Comparison of ENCODE assay signal across 10 mouse cellular contexts in the genomic region with DNA sequence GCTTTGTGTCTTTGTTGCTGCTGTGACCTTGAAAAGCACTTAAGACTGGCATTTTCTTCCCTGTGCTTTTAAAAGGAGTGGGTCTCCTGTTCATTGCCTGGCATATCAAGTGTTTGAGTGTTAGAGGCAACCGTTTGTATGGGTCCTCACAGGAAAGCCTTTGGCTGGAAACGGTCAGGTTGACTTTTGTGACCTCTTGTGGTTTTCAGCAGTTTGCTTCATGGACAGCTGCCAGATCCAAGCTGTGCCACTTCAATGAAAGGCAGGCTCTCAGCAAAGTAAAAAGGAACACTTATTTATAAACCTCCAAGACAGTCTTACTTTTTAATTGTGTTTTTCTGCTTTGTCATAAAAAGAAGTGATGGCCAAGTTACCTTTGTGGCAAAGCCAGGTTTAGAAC. TPM values are rescaled to one million over a fixed set of nuclear protein-coding genes. Genes with fewer than 3 reads are reported as not detected.
DNase-seq lines count a peak whose midpoint lies in the region; ATAC-seq lines count a peak whose summit lies in the region.
"Had no signal": no experiment of that assay in that cellular context is flagged by ENCODE, and none has a peak within 500 bp of the region (broad histone marks: within the 10 kb centered on the region; RNA-seq: fewer than 3 reads in every experiment).

No protein-coding gene starts in this region.

- intact Hi-C loops in heart, postnatal 25 days (cut with DNase I) = no loop called here
- intact Hi-C loops in heart, postnatal 14 days (cut with DNase I) = no loop called here

- peak overlapping the region; percentile 60 for H3K27ac ChIP-seq in heart, embryonic 15.5 days
- H3K27ac ChIP-seq in midbrain, embryonic 14.5 days (replicated peaks; ENCODE audit: low read depth, low read length) = no peak overlapping the region; the same call in 1 of the 2 replicates
- H3K27ac ChIP-seq in midbrain, embryonic 10.5 days (replicated peaks) = no peak overlapping the region
- H3K27ac ChIP-seq: liver, embryonic 13.5 days had no signal

- 9% methylated on average over 2 of the region's 2 CpGs for WGBS in heart, embryonic 15.5 days
- 50% methylated on average over 2 of the region's 2 CpGs for WGBS in midbrain, embryonic 14.5 days
- WGBS in midbrain, embryonic 10.5 days = 55% methylated on average over 2 of the region's 2 CpGs

- H3K4me1 ChIP-seq in heart, embryonic 15.5 days (replicated peaks) = peaks cover 34% of the 10 kb centered on the region
- no peaks in the 10 kb centered on the region for H3K4me1 ChIP-seq in midbrain, embryonic 14.5 days (ENCODE audit: control insufficient read depth, insufficient read depth, low read length)
- H3K4me1 ChIP-seq in midbrain, embryonic 10.5 days = no peaks in the 10 kb centered on the region
- H3K4me1 ChIP-seq: liver, embryonic 13.5 days had no signal

- no peak for ATAC-seq in heart, embryonic 15.5 days (replicated peaks; ENCODE audit: insufficient number of reproducible peaks, insufficient read depth, low FRiP score, low read depth)
- no peak for ATAC-seq in midbrain, embryonic 14.5 days (ENCODE audit: low FRiP score, low TSS enrichment)

- H3K4me3 ChIP-seq in heart, embryonic 15.5 days = no peak overlapping the region
- no peak overlapping the region for H3K4me3 ChIP-seq in midbrain, embryonic 14.5 days (replicated peaks; ENCODE audit: low read depth, low read length)
- H3K4me3 ChIP-seq in midbrain, embryonic 10.5 days = no peak overlapping the region
- H3K4me3 ChIP-seq: liver, embryonic 13.5 days had no signal

- no peak overlapping the region for H3K9ac ChIP-seq in heart, embryonic 15.5 days
- H3K9ac ChIP-seq in midbrain, embryonic 14.5 days (replicated peaks; ENCODE audit: low read length) = no peak overlapping the region
- H3K9ac ChIP-seq: liver, embryonic 13.5 days had no signal

- no peaks in the 10 kb centered on the region for H3K27me3 ChIP-seq in heart, embryonic 15.5 days
- H3K27me3 ChIP-seq in midbrain, embryonic 14.5 days (ENCODE audit: control insufficient read depth, insufficient read depth, low read length) = no peaks in the 10 kb centered on the region
- H3K27me3 ChIP-seq in midbrain, embryonic 10.5 days (ENCODE audit: low read depth, poor library complexity, severe bottlenecking) = no peaks in the 10 kb centered on the region
- H3K27me3 ChIP-seq: liver, embryonic 13.5 days had no signal

- H3K9me3 ChIP-seq in heart, embryonic 15.5 days (replicated peaks) = no peaks in the 10 kb centered on the region
- H3K9me3 ChIP-seq in midbrain, embryonic 14.5 days (ENCODE audit: control insufficient read depth, low read length) = no peaks in the 10 kb centered on the region
- H3K9me3 ChIP-seq in midbrain, embryonic 10.5 days (replicated peaks) = no peaks in the 10 kb centered on the region
- H3K9me3 ChIP-seq: liver, embryonic 13.5 days had no signal

- H3K4me2 ChIP-seq in heart, embryonic 15.5 days = no peak overlapping the region
- no peak overlapping the region for H3K4me2 ChIP-seq in midbrain, embryonic 14.5 days (ENCODE audit: low read length)
- H3K4me2 ChIP-seq: liver, embryonic 13.5 days had no signal

- no peak for DNase-seq in heart, postnatal 25 days (ENCODE audit: low spot score)
- peak; percentile 35 for DNase-seq in midbrain, embryonic 14.5 days
- DNase-seq in midbrain, embryonic 10.5 days (ENCODE audit: low spot score) = no peak
- peak; percentile 8 to 24 for DNase-seq in heart, postnatal 14 days
- DNase-seq in lung, postnatal 14 days = peak; percentile 69
- DNase-seq in urinary bladder, adult 2 months (ENCODE audit: low spot score) = no peak
- DNase-seq in gastrocnemius, postnatal 10 days = no peak
- DNase-seq: layer of hippocampus, adult 9-11 months; liver, embryonic 13.5 days had no signal

- H3K36me3 ChIP-seq in heart, embryonic 15.5 days = no peaks in the 10 kb centered on the region
- H3K36me3 ChIP-seq in midbrain, embryonic 14.5 days (ENCODE audit: control insufficient read depth, insufficient read depth, low read length) = peaks cover 4% of the 10 kb centered on the region; the same call in 1 of the 2 replicates
- 0 out of 2 replicates have a peak, but pooled peaks cover 2% of the 10 kb centered on the region for H3K36me3 ChIP-seq in midbrain, embryonic 10.5 days
- H3K36me3 ChIP-seq: liver, embryonic 13.5 days had no signal

RNA-seq across cellular contexts. Expression of a gene that starts 47.8 kb away (rescaled TPM):
- 15.1 and 18.9 TPM in 2 replicates for polyA plus RNA-seq in heart, embryonic 15.5 days (2015; fragmentation: Nextera tagmentation; extraction: Ambion mirVana)
- total RNA-seq in heart, postnatal 25 days (2021) = 10 to 100 TPM in 1 of 2 experiments, 1 to 10 TPM in 1; 9.5 to 10.8 TPM
- polyA plus RNA-seq in midbrain, embryonic 14.5 days (2014; fragmentation: Nextera tagmentation; extraction: Ambion mirVana) = 18.3 and 18.4 TPM in 2 replicates
- 22.4 and 24.8 TPM in 2 replicates for polyA plus RNA-seq in midbrain, embryonic 10.5 days (2016; fragmentation: Nextera tagmentation; extraction: Ambion mirVana)
- total RNA-seq in heart, postnatal 14 days (2021) = 10 to 100 TPM; 12.5 to 16.0 TPM
- polyA plus RNA-seq in urinary bladder, adult 2 months (2012; rRNA removed) = 21.5 and 24.3 TPM in 2 replicates
- 10 to 100 TPM in 1 of 2 experiments, 1 to 10 TPM in 1; 9.1 to 10.9 TPM for total RNA-seq in gastrocnemius, postnatal 10 days (2021)

Comparison
In these comparisons a context has a peak if more than half of its experiments do, and no peak if none do; other contexts are left out.
1. DNase-seq: peak in midbrain, embryonic 14.5 days (single experiment), heart, postnatal 14 days (2 of 2) and lung, postnatal 14 days (single experiment); none in heart, postnatal 25 days (single experiment), midbrain, embryonic 10.5 days (single experiment), urinary bladder, adult 2 months (single experiment) and gastrocnemius, postnatal 10 days (single experiment).